Mouse (Mus musculus) stomach, postnatal 0 days (tissue): ENCODE results near the gene Foxl1. TPM values are rescaled to one million over a fixed set of nuclear protein-coding genes. Genes with fewer than 3 reads are reported as not detected.

Source experiments
- ATAC-seq: fragments of 200-750 bp; cut with Nextera tagmentation; 2 replicates; pipeline ENCODE4 v1.8.0; 2017; ENCODE audit not compliant: low FRiP score, low TSS enrichment
- DNase-seq: peaks from one replicate; pipeline ENCODE4 v3.0.0-alpha.2; 2016; ENCODE audit warnings: low spot score
- H3K27ac ChIP-seq: fragments of 300-500 bp; sonication (generic); replicated peaks from 2 replicates; pipeline ENCODE4 v1.5.1; 2014; ENCODE audit warnings: mild to moderate bottlenecking, control low read depth
- H3K27me3 ChIP-seq: fragments of 300-500 bp; sonication (generic); 2 replicates; pipeline ENCODE4 v1.6.1; 2014; ENCODE audit warnings: low read length; ENCODE audit not compliant: control insufficient read depth, insufficient read depth
- H3K36me3 ChIP-seq: fragments of 300-500 bp; sonication (generic); 2 replicates; pipeline ENCODE4 v1.6.1; 2014; ENCODE audit warnings: low read length, mixed read lengths; ENCODE audit not compliant: control insufficient read depth, insufficient read depth
- H3K4me1 ChIP-seq: fragments of 300-500 bp; sonication (generic); replicated peaks from 2 replicates; pipeline ENCODE4 v1.6.1; 2014; ENCODE audit warnings: antibody characterized with exemption; ENCODE audit not compliant: control insufficient read depth, insufficient read depth
- H3K4me2 ChIP-seq: fragments of 300-500 bp; sonication (generic); replicated peaks from 2 replicates; pipeline ENCODE4 v1.6.1; 2014; ENCODE audit warnings: low read depth, mild to moderate bottlenecking, control low read depth, moderate library complexity
- H3K4me3 ChIP-seq: fragments of 300-500 bp; sonication (generic); 2 replicates; pipeline ENCODE4 v1.5.1; 2014; ENCODE audit warnings: low read depth, low read length, control low read depth
- H3K9ac ChIP-seq: fragments of 300-500 bp; sonication (generic); 2 replicates; pipeline ENCODE4 v1.6.1; 2014; ENCODE audit warnings: mild to moderate bottlenecking, low read length, control low read depth, mixed read lengths
- H3K9me3 ChIP-seq: fragments of 300-500 bp; sonication (generic); 2 replicates; pipeline ENCODE4 v1.6.1; 2016; ENCODE audit warnings: low read length; ENCODE audit not compliant: control insufficient read depth
- CTCF ChIP-seq: IDR thresholded peaks from 2 replicates; pipeline ENCODE4 v1.5.1; 2016; ENCODE audit warnings: antibody characterized with exemption, low read depth, mild to moderate bottlenecking, moderate library complexity
- EP300 ChIP-seq: optimal IDR thresholded peaks from 2 replicates; pipeline ENCODE3; 2016; ENCODE audit warnings: antibody characterized with exemption
- WGBS: fragments of 180-500 bp; shearing (Covaris S2); extraction: QIAGEN DNeasy Blood & Tissue Kit; methylation state at CpG from one replicate; pipeline ENCODE4 v1.1.7; 2014; 5-methylcytosine and 5-hydroxymethylcytosine counted together
- polyA plus RNA-seq: library from polyadenylated mRNA; unstranded; fragments of >200 nt; fragmentation: Nextera tagmentation; extraction: Ambion mirVana; gene quantifications from 2 replicates; pipeline ENCODE4 v1.2.1, GENCODE M21; 2015

The Foxl1 gene
- polyA plus RNA-seq, 1 experiment from 2014 or later: 2.8 TPM

DNA sequence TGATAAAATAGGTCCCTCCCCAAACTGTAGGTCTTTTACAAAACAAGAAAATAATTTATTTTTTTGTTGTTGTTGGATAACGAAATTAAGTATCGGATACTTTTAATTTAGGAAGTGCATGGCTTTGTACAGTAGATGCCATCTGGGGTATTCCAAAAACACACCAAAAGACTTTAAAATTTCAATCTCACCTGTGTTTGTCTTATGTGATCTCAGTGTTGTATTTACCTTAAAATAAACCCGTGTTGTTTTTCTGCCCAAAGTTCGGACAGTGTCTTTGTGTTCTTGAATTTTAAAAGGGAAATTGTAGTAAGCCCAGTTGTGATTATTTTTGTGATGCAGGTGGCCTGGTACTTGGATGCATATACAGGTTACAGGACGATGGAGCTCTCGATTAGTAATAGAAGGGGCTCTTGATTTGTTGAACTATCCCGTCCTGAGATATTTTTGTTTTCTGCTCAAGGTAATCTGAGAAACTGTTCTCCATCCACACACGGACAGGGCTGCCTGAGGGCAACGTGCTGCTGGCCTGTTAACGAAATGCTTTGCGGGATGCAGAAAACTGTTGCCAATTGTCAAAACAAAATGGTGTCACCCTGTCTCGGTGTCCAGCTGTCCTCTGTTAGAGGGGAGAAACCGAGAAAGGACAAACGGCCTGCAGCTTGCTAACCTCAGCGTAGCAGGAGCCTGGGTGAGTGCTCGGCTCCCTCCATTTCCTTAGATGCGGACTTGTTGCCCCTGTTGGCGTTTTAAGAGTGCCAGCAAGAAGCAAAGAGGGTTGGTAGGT lies 8.9 kb upstream of the Foxl1 start:
- H3K4me3 ChIP-seq: no peak overlapping the region
- H3K36me3 ChIP-seq: no peaks in the 10 kb centered on the region; the same call in 1 of the 2 replicates
- peaks cover 27% of the 10 kb centered on the region for H3K27me3 ChIP-seq
- H3K4me2 ChIP-seq: no peak overlapping the region
- 36% methylated on average over 18 of the region's 18 CpGs for WGBS
- H3K4me1 ChIP-seq: no peaks in the 10 kb centered on the region
- H3K9ac ChIP-seq: no peak overlapping the region
- no peak for TF ChIP-seq EP300
- TF ChIP-seq CTCF: no peak
- DNase-seq (no peak), ATAC-seq (no peak)
- 0 out of 2 replicates have a peak, but pooled peaks cover 3% of the 10 kb centered on the region for H3K9me3 ChIP-seq
- no peak overlapping the region for H3K27ac ChIP-seq

DNA sequence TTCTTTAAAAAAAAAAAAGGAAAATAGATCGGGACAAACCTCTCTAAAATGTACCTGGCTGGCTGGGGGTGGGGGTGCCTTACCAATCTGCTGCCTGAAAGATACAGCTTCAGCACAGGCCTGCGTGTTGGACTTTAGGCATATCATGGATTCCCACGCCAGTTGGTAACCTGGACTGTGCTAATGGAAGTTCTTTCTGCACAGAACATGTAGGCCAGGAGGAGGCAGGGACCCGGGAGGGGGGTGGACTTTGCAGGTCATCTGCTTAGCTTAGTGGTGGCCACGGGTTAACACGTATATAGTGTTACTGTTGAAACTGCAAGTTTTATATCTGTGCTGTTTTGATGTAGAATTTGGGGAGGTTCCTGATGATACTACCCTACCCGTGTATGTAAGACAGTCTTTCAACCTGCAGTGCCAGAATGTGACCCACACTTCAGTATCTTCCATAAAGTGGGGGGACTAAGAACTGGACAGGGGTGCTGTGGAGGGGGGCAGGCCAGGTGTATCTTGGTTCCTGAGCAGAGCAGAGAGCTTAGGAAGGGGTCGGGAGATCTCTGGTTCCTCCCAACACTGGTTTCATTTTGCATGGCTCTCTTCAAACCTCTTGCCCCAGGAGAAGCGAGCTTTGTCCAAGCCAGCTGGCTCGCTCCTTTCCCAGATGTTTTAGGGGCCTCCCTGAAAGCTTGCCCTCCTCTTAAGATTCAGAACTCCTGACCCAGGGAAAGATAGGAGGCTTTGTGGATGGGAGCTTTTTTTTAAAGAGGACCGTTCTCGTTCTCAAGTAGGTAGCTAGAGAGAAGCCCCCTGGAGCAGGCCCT lies 7.9 kb upstream of the Foxl1 start:
- peaks cover 29% of the 10 kb centered on the region for H3K27me3 ChIP-seq
- no peak overlapping the region for H3K4me3 ChIP-seq
- no peak for ATAC-seq
- H3K9ac ChIP-seq: no peak overlapping the region
- 0 out of 2 replicates have a peak, but pooled peaks cover 3% of the 10 kb centered on the region for H3K9me3 ChIP-seq
- TF ChIP-seq CTCF (no peak), EP300 (no peak)
- H3K36me3 ChIP-seq: no peaks in the 10 kb centered on the region; the same call in 1 of the 2 replicates
- 54% methylated on average over 12 of the region's 12 CpGs for WGBS
- no peak overlapping the region for H3K4me2 ChIP-seq
- H3K27ac ChIP-seq: no peak overlapping the region
- DNase-seq: no peak
- H3K4me1 ChIP-seq: no peaks in the 10 kb centered on the region

DNA sequence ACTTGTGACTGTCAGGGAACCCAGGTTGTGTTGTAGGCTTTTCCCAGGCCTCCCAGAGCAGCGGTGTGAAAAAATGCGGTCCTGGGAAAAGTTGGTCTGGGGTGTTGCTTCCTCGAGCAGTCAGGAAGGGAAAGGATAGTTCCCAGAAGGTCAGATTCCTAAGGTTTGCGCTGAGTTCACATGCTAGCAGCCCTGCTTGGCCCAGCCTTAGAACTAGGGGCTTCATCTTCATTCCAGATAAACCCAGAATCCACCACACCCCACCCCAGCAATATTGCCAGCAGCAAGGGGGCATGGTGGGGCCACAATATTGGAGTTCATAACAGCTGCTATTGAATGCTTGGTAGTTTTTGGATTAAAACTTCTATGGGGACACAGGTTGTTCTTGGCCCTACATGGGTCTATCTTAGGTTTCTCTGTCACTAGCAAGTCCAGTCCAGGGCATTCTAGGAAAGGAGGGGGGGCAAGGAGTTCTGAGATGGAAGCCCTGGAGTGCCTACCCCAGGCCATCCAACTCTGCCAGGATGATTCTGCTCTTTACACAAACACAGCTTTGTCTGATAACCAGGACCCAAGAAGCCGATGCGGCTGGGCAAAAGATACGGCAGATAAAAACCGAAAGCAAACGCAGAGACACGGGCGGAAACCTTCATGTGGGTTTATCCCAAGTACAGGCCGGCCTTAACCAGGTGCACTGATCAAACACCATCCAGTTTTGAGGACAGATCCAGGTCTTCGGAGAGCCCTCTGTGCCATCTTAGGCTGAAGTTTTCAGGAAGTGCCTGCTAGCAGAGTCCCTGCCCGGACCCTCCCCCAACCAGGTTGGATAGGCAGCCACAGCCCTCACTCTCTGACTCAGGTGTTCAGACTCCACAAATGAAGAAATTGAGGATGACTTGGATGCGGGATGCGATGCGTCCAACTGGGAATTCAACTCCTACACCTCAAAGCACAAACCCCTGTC lies 7.0 kb upstream of the Foxl1 start:
- H3K4me1 ChIP-seq: 0 out of 2 replicates have a peak, but pooled peaks cover 2% of the 10 kb centered on the region
- no peak overlapping the region for H3K4me3 ChIP-seq
- ATAC-seq: no peak
- no peak for DNase-seq
- whole genome bisulfite sequencing: 47% methylated on average over 17 of the region's 17 CpGs
- H3K9me3 ChIP-seq: 0 out of 2 replicates have a peak, but pooled peaks cover 3% of the 10 kb centered on the region
- H3K4me2 ChIP-seq: no peak overlapping the region
- H3K9ac ChIP-seq: no peak overlapping the region
- no peak for TF ChIP-seq CTCF
- no peak for TF ChIP-seq EP300
- no peak overlapping the region for H3K27ac ChIP-seq
- H3K36me3 ChIP-seq: no peaks in the 10 kb centered on the region
- peaks cover 25% of the 10 kb centered on the region for H3K27me3 ChIP-seq

GRCm38 (mm10) chr8:121121704-121122103 lies 6.0 kb upstream of the Foxl1 start:
- no peak overlapping the region for H3K9ac ChIP-seq
- peaks cover 21% of the 10 kb centered on the region for H3K27me3 ChIP-seq
- TF ChIP-seq EP300 (no peak), CTCF (no peak)
- no peak overlapping the region for H3K4me3 ChIP-seq
- 0 out of 2 replicates have a peak, but pooled peaks cover 3% of the 10 kb centered on the region for H3K9me3 ChIP-seq
- 0 out of 2 replicates have a peak, but pooled peaks cover 4% of the 10 kb centered on the region for H3K4me1 ChIP-seq
- ATAC-seq (no peak), DNase-seq (no peak)
- WGBS: 43% methylated on average over 8 of the region's 8 CpGs
- H3K27ac ChIP-seq: no peak overlapping the region
- H3K36me3 ChIP-seq: no peaks in the 10 kb centered on the region
- no peak overlapping the region for H3K4me2 ChIP-seq

DNA sequence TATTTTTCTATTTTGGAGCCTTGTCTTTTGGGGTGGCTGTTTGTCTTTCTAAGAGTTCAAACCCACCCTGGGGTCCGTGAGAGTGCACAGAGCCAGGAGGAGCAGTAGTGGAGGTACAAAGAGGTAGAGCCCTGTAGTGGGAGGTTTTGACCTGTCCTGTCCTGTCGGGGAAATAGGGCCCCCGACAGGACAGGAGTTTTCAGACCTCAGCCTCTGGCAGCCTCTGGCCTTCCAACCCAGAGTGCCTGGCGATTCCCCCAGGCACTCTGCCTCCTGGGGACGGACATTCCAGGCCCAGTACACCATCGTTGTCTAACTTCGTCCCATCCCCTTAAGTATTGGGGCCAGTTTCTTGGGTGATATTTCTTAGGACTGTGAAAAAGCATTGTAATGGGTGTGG lies 5.4 kb upstream of the Foxl1 start:
- no peaks in the 10 kb centered on the region for H3K9me3 ChIP-seq
- H3K27ac ChIP-seq: no peak overlapping the region
- TF ChIP-seq CTCF: no peak
- no peak for TF ChIP-seq EP300
- H3K4me2 ChIP-seq: no peak overlapping the region
- H3K4me3 ChIP-seq: no peak overlapping the region
- no peak overlapping the region for H3K9ac ChIP-seq
- H3K36me3 ChIP-seq: no peaks in the 10 kb centered on the region
- 42% methylated on average over 7 of the region's 7 CpGs for WGBS
- ATAC-seq (no peak), DNase-seq (no peak)
- 0 out of 2 replicates have a peak, but pooled peaks cover 4% of the 10 kb centered on the region for H3K4me1 ChIP-seq
- H3K27me3 ChIP-seq: peaks cover 18% of the 10 kb centered on the region
